Mouse (Mus musculus) myocyte (in vitro differentiated cells): ENCODE data around the gene Arhgef25. TPM values are rescaled to one million over a fixed set of nuclear protein-coding genes. Genes with fewer than 3 reads are reported as not detected.
A peak's percentile ranks its signal among the peaks of the same experiment; 100 is the strongest.
"Not testable (repeated sequence)": the region's sequence is repeated elsewhere in the genome, so short reads cannot be mapped to it uniquely, and the experiment has no call there.

Experiments used
- H3K27me3 ChIP-seq: one replicate; pipeline ENCODE4 v1.6.1; 2011; ENCODE audit not compliant: control insufficient read depth, insufficient read depth, insufficient read length
- H3K36me3 ChIP-seq: one replicate; pipeline ENCODE4 v1.6.1; 2011; ENCODE audit not compliant: control insufficient read depth, insufficient read depth
- H3K4me2 ChIP-seq: one replicate; pipeline ENCODE4 v1.6.1; 2011; ENCODE audit warnings: low read depth, control low read depth
- H3K4me3 ChIP-seq: one replicate; pipeline ENCODE4 v1.5.1; 2011; ENCODE audit warnings: mild to moderate bottlenecking, control low read depth, moderate library complexity
- H3K79me2 ChIP-seq: one replicate; pipeline ENCODE4 v1.6.1; 2011; ENCODE audit not compliant: control insufficient read depth, insufficient read depth
- H3ac ChIP-seq: one replicate; pipeline ENCODE4 v1.6.1; 2011; ENCODE audit not compliant: control insufficient read depth, insufficient read length
- CEBPB ChIP-seq: IDR thresholded peaks from 2 replicates; pipeline ENCODE4 v1.6.1; 2011; ENCODE audit warnings: mild to moderate bottlenecking, moderate library complexity; ENCODE audit not compliant: poor library complexity, insufficient read depth, severe bottlenecking
- E2F4 ChIP-seq: IDR thresholded peaks from one replicate; pipeline ENCODE4 v1.6.1; 2011; ENCODE audit warnings: mild to moderate bottlenecking, control low read depth, moderate library complexity; ENCODE audit not compliant: insufficient read depth
- MAX ChIP-seq: IDR thresholded peaks from one replicate; pipeline ENCODE4 v1.6.1; 2011; ENCODE audit warnings: low read depth, mild to moderate bottlenecking, control low read depth
- MYOD1 ChIP-seq, 3 experiments: IDR thresholded peaks; one replicate each; pipeline ENCODE4 v1.6.1; 2011; ENCODE audit warnings: control low read depth in 2 of 3, low read depth in 2 of 3, mild to moderate bottlenecking in 2 of 3, moderate library complexity in 1 of 3; ENCODE audit not compliant: insufficient read length in 2 of 3, control insufficient read depth in 1 of 3
- MYOG ChIP-seq, 3 experiments: IDR thresholded peaks; one replicate each; pipeline ENCODE4 v1.6.1; 2011; ENCODE audit warnings: control low read depth in 2 of 3, low read depth in 2 of 3, mild to moderate bottlenecking in 2 of 3; ENCODE audit not compliant: insufficient read length in 2 of 3, control insufficient read depth in 1 of 3, insufficient read depth in 1 of 3
- POLR2A ChIP-seq: IDR thresholded peaks from one replicate; pipeline ENCODE4 v1.6.1; 2011; ENCODE audit warnings: low read depth, mild to moderate bottlenecking, control low read depth, moderate library complexity; ENCODE audit not compliant: insufficient read length
- POLR2AphosphoS2 ChIP-seq: IDR thresholded peaks from one replicate; pipeline ENCODE4 v1.6.1; 2011; ENCODE audit warnings: low read depth, control low read depth; ENCODE audit not compliant: insufficient read length
- REST ChIP-seq: IDR thresholded peaks from one replicate; pipeline ENCODE4 v1.6.1; 2011; ENCODE audit warnings: mild to moderate bottlenecking, control low read depth, moderate library complexity; ENCODE audit not compliant: insufficient read depth, insufficient read length
- SRF ChIP-seq: IDR thresholded peaks from one replicate; pipeline ENCODE4 v1.6.1; 2011; ENCODE audit warnings: low read depth; ENCODE audit not compliant: control insufficient read depth, insufficient read length
- TCF12 ChIP-seq: IDR thresholded peaks from one replicate; pipeline ENCODE4 v1.6.1; 2011; ENCODE audit warnings: mild to moderate bottlenecking, control low read depth; ENCODE audit not compliant: poor library complexity, insufficient read depth, severe bottlenecking
- TCF3 ChIP-seq: IDR thresholded peaks from one replicate; pipeline ENCODE4 v1.6.1; 2011; ENCODE audit warnings: low read depth, control low read depth; ENCODE audit not compliant: insufficient read length
- USF1 ChIP-seq: IDR thresholded peaks from one replicate; pipeline ENCODE4 v1.6.1; 2011; ENCODE audit warnings: low read depth, mild to moderate bottlenecking, control low read depth, moderate library complexity
- polyA plus RNA-seq: library from polyadenylated mRNA; unstranded; fragments of >200 nt; fragmentation: generic; extraction: Trizol; gene quantifications from one replicate; pipeline ENCODE4 v1.2.1, GENCODE M21; 2012; ENCODE audit warnings: missing spikeins

Arhgef25 gene
- polyA plus RNA-seq, 1 experiment, result 25.3 TPM

DNA sequence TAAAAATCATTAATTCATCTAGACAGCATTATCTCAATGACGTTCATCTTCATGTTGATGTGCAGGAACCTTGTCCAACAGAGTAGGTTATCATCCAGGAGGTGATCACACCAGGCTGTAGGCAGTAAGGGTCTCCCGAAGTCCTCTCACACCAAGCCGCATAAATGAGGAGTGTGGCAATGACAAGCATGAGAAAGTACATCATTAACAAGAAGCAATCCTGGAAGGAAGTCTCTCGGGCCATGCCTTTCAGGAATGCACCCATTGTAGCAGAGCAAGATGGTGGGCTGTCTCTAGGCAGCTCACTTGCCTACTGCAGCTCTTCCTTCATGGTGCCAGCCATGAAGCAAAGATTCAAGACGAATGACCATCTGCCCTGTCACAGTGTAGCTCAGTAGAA lies 35.2 kb downstream of the Arhgef25 start:
- Histone ChIP-seq H3K4me2 (no peak overlapping the region), H3K27me3 (no peaks in the 10 kb centered on the region), H3K36me3 (no peaks in the 10 kb centered on the region), H3K79me2 (no peaks in the 10 kb centered on the region), H3K4me3 (no peak overlapping the region), H3ac (no peak overlapping the region)
- no peak for TF ChIP-seq MAX
- no peak for TF ChIP-seq POLR2A
- TF ChIP-seq E2F4, result no peak
- TF ChIP-seq MYOG (IDR thresholded peaks at IDR 0.05; ENCODE audit: control insufficient read depth in 1 of 3, insufficient read depth in 1 of 3, insufficient read length in 2 of 3, low read depth in 2 of 3), result no peak
- TF ChIP-seq MYOD1 (IDR thresholded peaks at IDR 0.05; ENCODE audit: control insufficient read depth in 1 of 3, insufficient read length in 2 of 3, low read depth in 2 of 3), result no peak
- TF ChIP-seq TCF12, result no peak
- TF ChIP-seq SRF, result no peak
- no peak for TF ChIP-seq TCF3
- TF ChIP-seq USF1, result no peak
- no peak for TF ChIP-seq CEBPB
- TF ChIP-seq POLR2AphosphoS2, result no peak

DNA sequence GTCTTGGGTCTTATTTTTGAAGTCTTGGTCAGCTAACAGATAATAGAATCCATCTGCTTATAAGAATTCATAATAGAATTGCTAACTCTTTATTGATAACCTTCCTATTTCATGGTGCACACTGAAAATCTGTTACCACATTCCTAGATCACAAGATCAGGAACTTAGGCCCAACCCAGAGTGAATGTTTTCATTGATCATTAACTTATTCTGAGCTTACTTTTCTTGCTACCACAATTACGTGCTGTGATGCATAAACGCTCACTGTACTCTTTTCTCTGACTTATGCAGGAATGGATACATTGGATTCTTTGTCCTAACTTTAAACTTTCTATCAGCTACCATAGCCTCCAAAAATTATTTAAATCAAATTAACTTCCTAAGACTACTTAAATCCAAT lies 35.6 kb downstream of the Arhgef25 start:
- Histone ChIP-seq H3K4me2 (no peak overlapping the region), H3ac (no peak overlapping the region), H3K79me2 (no peaks in the 10 kb centered on the region)

GRCm38 (mm10) chr10:127153323-127153722 lies 36.6 kb downstream of the Arhgef25 start:
- Histone ChIP-seq H3K27me3 (no peaks in the 10 kb centered on the region), H3K4me3 (no peak overlapping the region), H3K79me2 (no peaks in the 10 kb centered on the region), H3K36me3 (no peaks in the 10 kb centered on the region), H3ac (no peak overlapping the region), H3K4me2 (no peak overlapping the region)
- no peak for TF ChIP-seq MAX
- no peak for TF ChIP-seq POLR2A
- TF ChIP-seq CEBPB, result no peak
- no peak for TF ChIP-seq E2F4
- TF ChIP-seq POLR2AphosphoS2, result no peak
- no peak for TF ChIP-seq TCF3

More for the DNA sequence above, 35.6 kb downstream of the Arhgef25 start:
- H3K36me3 ChIP-seq, result no peaks in the 10 kb centered on the region
- H3K27me3 ChIP-seq, result no peaks in the 10 kb centered on the region
- H3K4me3 ChIP-seq, result no peak overlapping the region
- no peak for TF ChIP-seq MAX
- TF ChIP-seq SRF, result no peak
- TF ChIP-seq TCF12, result no peak
- TF ChIP-seq MYOG (IDR thresholded peaks at IDR 0.05; ENCODE audit: control insufficient read depth in 1 of 3, insufficient read depth in 1 of 3, insufficient read length in 2 of 3, low read depth in 2 of 3), result no peak
- TF ChIP-seq USF1, result no peak
- no peak for TF ChIP-seq CEBPB
- no peak for TF ChIP-seq POLR2AphosphoS2
- no peak for TF ChIP-seq POLR2A
- TF ChIP-seq E2F4, result no peak
- no peak for TF ChIP-seq REST
- no peak for TF ChIP-seq TCF3
- no peak for TF ChIP-seq MYOD1 (IDR thresholded peaks at IDR 0.05; ENCODE audit: control insufficient read depth in 1 of 3, insufficient read length in 2 of 3, low read depth in 2 of 3)

GRCm38 (mm10) chr10:127152556-127152955 lies 37.3 kb downstream of the Arhgef25 start:
- H3ac ChIP-seq, H3K79me2 ChIP-seq, H3K36me3 ChIP-seq, H3K4me2 ChIP-seq, H3K27me3 ChIP-seq, H3K4me3 ChIP-seq: not testable (repeated sequence)

- H3K27me3 ChIP-seq, H3ac ChIP-seq, H3K79me2 ChIP-seq, H3K36me3 ChIP-seq, H3K4me3 ChIP-seq, H3K4me2 ChIP-seq: not testable (repeated sequence)
These were observed 38.6 kb downstream of the Arhgef25 start for GRCm38 (mm10) chr10:127151233-127151632.

DNA sequence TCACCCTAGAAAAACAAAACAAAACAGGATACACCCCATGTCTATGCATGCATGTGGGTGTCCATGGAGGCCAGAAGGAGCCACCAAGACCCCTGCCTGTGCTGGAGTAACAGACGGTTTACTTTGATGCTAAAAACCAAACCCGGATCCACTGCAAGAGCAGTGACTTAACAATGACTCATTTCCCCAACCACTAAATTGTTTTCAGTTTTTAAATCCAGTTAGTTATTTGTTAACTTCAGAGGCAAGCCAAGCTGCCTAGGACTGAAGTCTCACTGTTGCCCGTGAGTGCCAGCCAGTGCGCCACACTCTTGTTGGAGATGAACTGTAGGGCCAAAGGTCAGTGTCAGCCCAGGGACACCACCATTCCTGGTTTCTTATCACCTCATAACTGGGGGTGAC lies 39.4 kb downstream of the Arhgef25 start:
- H3K27me3 ChIP-seq, result no peaks in the 10 kb centered on the region
- H3ac ChIP-seq, result no peak overlapping the region
- H3K4me2 ChIP-seq, result peak overlapping the region; percentile 24
- no peaks in the 10 kb centered on the region for H3K79me2 ChIP-seq
- H3K4me3 ChIP-seq, result no peak overlapping the region
- H3K36me3 ChIP-seq, result no peaks in the 10 kb centered on the region
- TF ChIP-seq MYOD1 (IDR thresholded peaks at IDR 0.05; ENCODE audit: control insufficient read depth in 1 of 3, insufficient read length in 2 of 3, low read depth in 2 of 3) (no peak), SRF (no peak), REST (no peak), CEBPB (no peak)
